Mouse (Mus musculus): ENCODE data around the gene Kdm4d. TPM values are rescaled to one million over a fixed set of nuclear protein-coding genes. Genes with fewer than 3 reads are reported as not detected.

The Kdm4d gene
- 1.4 TPM for polyA plus RNA-seq (2017; shearing (Covaris generic))

GRCm38 (mm10) chr9:14500023-14500915 lies at the start of gene Kdm4d, which contains the start of gene Cwc15:
TSS of gene Kdm4d (minus strand) at chr9:14500482.
TSS of gene Cwc15 (plus strand) at chr9:14500617.

Other genes starting within 250 kb of the Kdm4d start
- gene Sesn3, start 225.4 kb downstream of the Kdm4d start, polyA plus RNA-seq (2017; shearing (Covaris generic)), result 11.6 TPM
- gene Endod1, start 119.0 kb downstream of the Kdm4d start, polyA plus RNA-seq (2017; shearing (Covaris generic)), result 27.8 TPM
- 227 TPM for gene Cwc15, start 135 bp upstream of the Kdm4d start, polyA plus RNA-seq (2017; shearing (Covaris generic))
- 0.20 TPM for gene Amotl1, start 144.6 kb upstream of the Kdm4d start, polyA plus RNA-seq (2017; shearing (Covaris generic))
- gene Piwil4, start 240.3 kb upstream of the Kdm4d start, polyA plus RNA-seq (2017; shearing (Covaris generic)), result not detected

Data from activated CD4-positive, CD25-positive, alpha-beta regulatory T cell, adult 9 weeks (primary cell).